Mouse (Mus musculus): ENCODE measurements around the gene Gm45799. TPM values are rescaled to one million over a fixed set of nuclear protein-coding genes. Genes with fewer than 3 reads are reported as not detected.

Gene Gm45799
- total RNA-seq, 2 experiments from 2014 or later: 5.0 to 9.2 TPM

- ATAC-seq (replicated peaks; ENCODE audit: low FRiP score, poor library complexity, severe bottlenecking): no peak; the same call in 1 of the 2 replicates
Observed at GRCm38 (mm10) chr7:105639756-105640155, 596 bp upstream of the Gm45799 start, which contains the start of gene Timm10b. Timm10b (plus strand) TSS chr7:105640056.

- peak; percentile 39; the same call in 1 of the 2 replicates for ATAC-seq (replicated peaks; ENCODE audit: low FRiP score, poor library complexity, severe bottlenecking)
Observed at GRCm38 (mm10) chr7:105640894-105641255, 523 bp downstream of the Gm45799 start.

GRCm38 (mm10) chr7:105641936-105642335 is 1.6 kb downstream of the Gm45799 start:
- no peak for ATAC-seq (replicated peaks; ENCODE audit: low FRiP score, poor library complexity, severe bottlenecking)

GRCm38 (mm10) chr7:105650639-105651435 is 10.5 kb downstream of the Gm45799 start, which contains the start of gene Dnhd1:
Dnhd1 (plus strand) TSS chr7:105650827.
- ATAC-seq (replicated peaks; ENCODE audit: low FRiP score, poor library complexity, severe bottlenecking): peak; percentile 98

- ATAC-seq (replicated peaks; ENCODE audit: low FRiP score, poor library complexity, severe bottlenecking): no peak
Observed at GRCm38 (mm10) chr7:105685541-105686197, 45.3 kb downstream of the Gm45799 start.

GRCm38 (mm10) chr7:105690875-105691274 is 50.5 kb downstream of the Gm45799 start:
- ATAC-seq (replicated peaks; ENCODE audit: low FRiP score, poor library complexity, severe bottlenecking): no peak

GRCm38 (mm10) chr7:105703184-105703583 is 62.8 kb downstream of the Gm45799 start:
- peak; percentile 43; the same call in 1 of the 2 replicates for ATAC-seq (replicated peaks; ENCODE audit: low FRiP score, poor library complexity, severe bottlenecking)

- no peak for ATAC-seq (replicated peaks; ENCODE audit: low FRiP score, poor library complexity, severe bottlenecking)
Observed at GRCm38 (mm10) chr7:105703816-105704215, 63.5 kb downstream of the Gm45799 start.

GRCm38 (mm10) chr7:105708733-105709132 is 68.4 kb downstream of the Gm45799 start:
- peak; percentile 91 for ATAC-seq (replicated peaks; ENCODE audit: low FRiP score, poor library complexity, severe bottlenecking)

- ATAC-seq (replicated peaks; ENCODE audit: low FRiP score, poor library complexity, severe bottlenecking): no peak
Observed at GRCm38 (mm10) chr7:105715366-105715765, 75.0 kb downstream of the Gm45799 start.

- ATAC-seq (replicated peaks; ENCODE audit: low FRiP score, poor library complexity, severe bottlenecking): no peak
Observed at GRCm38 (mm10) chr7:105721916-105722315, 81.6 kb downstream of the Gm45799 start.

- ATAC-seq (replicated peaks; ENCODE audit: low FRiP score, poor library complexity, severe bottlenecking): peak; percentile 94
Observed at GRCm38 (mm10) chr7:105726144-105726979, 86.0 kb downstream of the Gm45799 start.

- ATAC-seq (replicated peaks; ENCODE audit: low FRiP score, poor library complexity, severe bottlenecking): no peak
Observed at GRCm38 (mm10) chr7:105726980-105727325, 86.6 kb downstream of the Gm45799 start.

GRCm38 (mm10) chr7:105728701-105729428 is 88.5 kb downstream of the Gm45799 start:
- ATAC-seq (replicated peaks; ENCODE audit: low FRiP score, poor library complexity, severe bottlenecking): no peak

GRCm38 (mm10) chr7:105733836-105734235 is 93.5 kb downstream of the Gm45799 start:
- no peak for ATAC-seq (replicated peaks; ENCODE audit: low FRiP score, poor library complexity, severe bottlenecking)

Other genes with a start within 250 kb of the Gm45799 start
- 15.3 and 23.4 TPM in 2 replicates for gene Fam160a2, start 240.5 kb upstream of the Gm45799 start, total RNA-seq (2015; ENCODE audit: low replicate concordance)
- gene Fam160a2, start 240.5 kb upstream of the Gm45799 start, total RNA-seq (2017; ENCODE audit: low replicate concordance): 7.8 and 9.8 TPM in 2 replicates
- gene Cnga4, start 236.0 kb upstream of the Gm45799 start, total RNA-seq (2015; ENCODE audit: low replicate concordance): not detected in 2 replicates
- 0.42 TPM in 1 of 2 replicates, not detected in the other for gene Cnga4, start 236.0 kb upstream of the Gm45799 start, total RNA-seq (2017; ENCODE audit: low replicate concordance)
- gene Cckbr, start 214.8 kb upstream of the Gm45799 start, total RNA-seq (2015; ENCODE audit: low replicate concordance): not detected in 2 replicates
- not detected in 2 replicates for gene Cckbr, start 214.8 kb upstream of the Gm45799 start, total RNA-seq (2017; ENCODE audit: low replicate concordance)
- gene Cavin3, start 158.3 kb upstream of the Gm45799 start, total RNA-seq (2015; ENCODE audit: low replicate concordance): not detected in 2 replicates
- not detected in 2 replicates for gene Cavin3, start 158.3 kb upstream of the Gm45799 start, total RNA-seq (2017; ENCODE audit: low replicate concordance)
- gene Smpd1, start 86.2 kb upstream of the Gm45799 start, total RNA-seq (2015; ENCODE audit: low replicate concordance): 8.6 and 11.7 TPM in 2 replicates
- 2.0 and 4.4 TPM in 2 replicates for gene Smpd1, start 86.2 kb upstream of the Gm45799 start, total RNA-seq (2017; ENCODE audit: low replicate concordance)
- not detected in 2 replicates for gene Apbb1, start 58.9 kb upstream of the Gm45799 start, total RNA-seq (2015; ENCODE audit: low replicate concordance)
- 4.3 and 8.3 TPM in 2 replicates for gene Apbb1, start 58.9 kb upstream of the Gm45799 start, total RNA-seq (2017; ENCODE audit: low replicate concordance)
- not detected in 2 replicates for gene Hpx, start 40.4 kb upstream of the Gm45799 start, total RNA-seq (2015; ENCODE audit: low replicate concordance)
- gene Hpx, start 40.4 kb upstream of the Gm45799 start, total RNA-seq (2017; ENCODE audit: low replicate concordance): not detected in 2 replicates
- 3.3 and 8.8 TPM in 2 replicates for gene Trim3, start 7.0 kb upstream of the Gm45799 start, total RNA-seq (2015; ENCODE audit: low replicate concordance)
- 2.6 TPM in 1 of 2 replicates, not detected in the other for gene Trim3, start 7.0 kb upstream of the Gm45799 start, total RNA-seq (2017; ENCODE audit: low replicate concordance)
- gene Timm10b, start 496 bp upstream of the Gm45799 start, total RNA-seq (2015; ENCODE audit: low replicate concordance): 5.4 and 13.2 TPM in 2 replicates
- gene Timm10b, start 496 bp upstream of the Gm45799 start, total RNA-seq (2017; ENCODE audit: low replicate concordance): 7.4 and 32.9 TPM in 2 replicates
- gene Arfip2, start 136 bp upstream of the Gm45799 start, total RNA-seq (2015; ENCODE audit: low replicate concordance): 0.19 and 2.9 TPM in 2 replicates
- 3.1 and 8.9 TPM in 2 replicates for gene Arfip2, start 136 bp upstream of the Gm45799 start, total RNA-seq (2017; ENCODE audit: low replicate concordance)
- not detected in 2 replicates for gene Dnhd1, start 10.3 kb downstream of the Gm45799 start, total RNA-seq (2015; ENCODE audit: low replicate concordance)
- gene Dnhd1, start 10.3 kb downstream of the Gm45799 start, total RNA-seq (2017; ENCODE audit: low replicate concordance): under 0.01 and 0.14 TPM in 2 replicates
- 45.0 and 76.3 TPM in 2 replicates for gene Ilk, start 96.0 kb downstream of the Gm45799 start, total RNA-seq (2015; ENCODE audit: low replicate concordance)
- 37.0 and 48.2 TPM in 2 replicates for gene Ilk, start 96.0 kb downstream of the Gm45799 start, total RNA-seq (2017; ENCODE audit: low replicate concordance)
- 7.3 and 16.7 TPM in 2 replicates for gene Rrp8, start 96.8 kb downstream of the Gm45799 start, total RNA-seq (2015; ENCODE audit: low replicate concordance)
- gene Rrp8, start 96.8 kb downstream of the Gm45799 start, total RNA-seq (2017; ENCODE audit: low replicate concordance): 2.4 and 26.3 TPM in 2 replicates
- gene Taf10, start 103.8 kb downstream of the Gm45799 start, total RNA-seq (2015; ENCODE audit: low replicate concordance): 71.5 and 113 TPM in 2 replicates
- 44.5 and 58.7 TPM in 2 replicates for gene Taf10, start 103.8 kb downstream of the Gm45799 start, total RNA-seq (2017; ENCODE audit: low replicate concordance)
- gene Tpp1, start 111.7 kb downstream of the Gm45799 start, total RNA-seq (2015; ENCODE audit: low replicate concordance): 34.0 and 41.8 TPM in 2 replicates
- gene Tpp1, start 111.7 kb downstream of the Gm45799 start, total RNA-seq (2017; ENCODE audit: low replicate concordance): 14.2 and 19.1 TPM in 2 replicates
- not detected in 2 replicates for gene Dchs1, start 147.1 kb downstream of the Gm45799 start, total RNA-seq (2015; ENCODE audit: low replicate concordance)
- 0.17 TPM in 1 of 2 replicates, not detected in the other for gene Dchs1, start 147.1 kb downstream of the Gm45799 start, total RNA-seq (2017; ENCODE audit: low replicate concordance)
- gene Mrpl17, start 170.5 kb downstream of the Gm45799 start, total RNA-seq (2015; ENCODE audit: low replicate concordance): 52.9 and 69.0 TPM in 2 replicates
- 13.7 and 34.7 TPM in 2 replicates for gene Mrpl17, start 170.5 kb downstream of the Gm45799 start, total RNA-seq (2017; ENCODE audit: low replicate concordance)

All from erythroblast, adult 5-6 weeks (primary cell).